Mouse (Mus musculus): ENCODE results near the gene Wdr18. TPM values are rescaled to one million over a fixed set of nuclear protein-coding genes. Genes with fewer than 3 reads are reported as not detected.

Wdr18 gene
- polyA plus RNA-seq, 1 experiment from 2014 or later, result 77.4 TPM

GRCm38 (mm10) chr10:79997034-79997760 is 37.2 kb downstream of the Wdr18 start:
- Histone ChIP-seq H3K4me1 (replicated peaks) (peaks cover 25% of the 10 kb centered on the region), H3K4me3 (peak overlapping the region; percentile 46)

DNA sequence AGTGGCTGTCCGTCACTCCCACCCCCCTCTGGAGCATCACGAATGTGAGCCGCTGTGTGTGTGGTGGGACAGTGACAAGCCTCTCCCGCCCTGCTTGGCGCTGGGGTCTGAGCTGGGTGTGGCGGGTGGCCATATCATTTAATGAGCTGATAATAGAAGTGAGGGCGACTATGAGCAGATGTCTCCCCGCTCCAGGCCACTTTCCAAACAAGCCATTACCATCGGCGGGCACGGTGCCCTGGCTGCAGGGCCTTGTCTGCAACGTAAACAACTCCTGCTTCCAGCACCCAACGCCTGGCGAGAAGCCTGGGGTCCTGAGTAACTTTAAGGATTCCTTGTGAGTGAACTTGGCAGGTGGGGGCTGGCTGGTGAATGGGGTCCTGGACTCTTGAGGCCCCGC is 37.9 kb downstream of the Wdr18 start:
- H3K4me2 ChIP-seq, result peak overlapping the region; percentile 73
- peak overlapping the region; percentile 46 for H3K4me3 ChIP-seq
- 6% methylated on average over 15 of the region's 15 CpGs for WGBS
- 0 out of 2 replicates have a peak, but pooled peaks cover 3% of the 10 kb centered on the region for H3K36me3 ChIP-seq
- H3K9me3 ChIP-seq, result no peaks in the 10 kb centered on the region
- H3K4me1 ChIP-seq (replicated peaks), result peaks cover 27% of the 10 kb centered on the region
- peak overlapping the region; percentile 63 for H3K9ac ChIP-seq
- peak; percentile 36 for ATAC-seq (ENCODE audit: low FRiP score)
- H3K27me3 ChIP-seq, result peaks cover 49% of the 10 kb centered on the region
- peak overlapping the region; percentile 80 for H3K27ac ChIP-seq

More at GRCm38 (mm10) chr10:79997034-79997760, 37.2 kb downstream of the Wdr18 start:
- 0 out of 2 replicates have a peak, but pooled peaks cover 3% of the 10 kb centered on the region for H3K36me3 ChIP-seq
- peak overlapping the region; percentile 63 for H3K9ac ChIP-seq
- peak overlapping the region; percentile 73 for H3K4me2 ChIP-seq
- H3K27me3 ChIP-seq, result peaks cover 43% of the 10 kb centered on the region
- ATAC-seq (ENCODE audit: low FRiP score), result peak; percentile 60
- peak overlapping the region; percentile 80 for H3K27ac ChIP-seq
- H3K9me3 ChIP-seq, result no peaks in the 10 kb centered on the region
- under 1% methylated on average over 35 of the region's 35 CpGs for WGBS

- ATAC-seq (ENCODE audit: low FRiP score), result no peak
- H3K4me2 ChIP-seq, result no peak overlapping the region
- no peaks in the 10 kb centered on the region for H3K9me3 ChIP-seq
- H3K9ac ChIP-seq, result no peak overlapping the region
- WGBS, result 74% methylated on average over 9 of the region's 9 CpGs
- H3K4me1 ChIP-seq (replicated peaks), result peaks cover 24% of the 10 kb centered on the region
- H3K36me3 ChIP-seq, result 0 out of 2 replicates have a peak, but pooled peaks cover 3% of the 10 kb centered on the region
- H3K27ac ChIP-seq, result no peak overlapping the region
- peaks cover 70% of the 10 kb centered on the region for H3K27me3 ChIP-seq
- no peak overlapping the region for H3K4me3 ChIP-seq
Observed at GRCm38 (mm10) chr10:80001945-80002344, 42.0 kb downstream of the Wdr18 start.

DNA sequence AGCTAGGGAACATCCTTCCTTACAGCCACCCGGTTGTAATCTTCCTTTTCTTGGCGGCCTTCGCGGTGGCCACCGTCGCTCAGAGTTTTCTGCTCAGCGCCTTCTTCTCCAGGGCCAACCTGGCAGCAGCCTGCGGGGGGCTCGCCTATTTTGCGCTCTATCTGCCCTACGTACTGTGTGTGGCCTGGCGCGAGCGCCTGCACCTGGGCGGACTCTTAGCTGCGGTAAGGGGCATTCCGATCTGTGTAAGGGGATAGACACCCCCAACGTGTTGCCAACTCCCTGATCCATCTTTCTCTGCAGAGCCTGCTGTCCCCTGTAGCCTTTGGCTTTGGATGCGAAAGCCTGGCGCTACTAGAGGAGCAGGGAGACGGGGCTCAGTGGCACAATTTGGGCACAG is 42.9 kb downstream of the Wdr18 start:
- Histone ChIP-seq H3K36me3 (peaks cover 6% of the 10 kb centered on the region), H3K27ac (no peak overlapping the region), H3K4me3 (no peak overlapping the region), H3K4me1 (replicated peaks) (peaks cover 16% of the 10 kb centered on the region), H3K27me3 (peaks cover 70% of the 10 kb centered on the region), H3K4me2 (no peak overlapping the region), H3K9me3 (no peaks in the 10 kb centered on the region), H3K9ac (no peak overlapping the region)
- no peak for ATAC-seq (ENCODE audit: low FRiP score)
- WGBS, result 26% methylated on average over 21 of the region's 21 CpGs

DNA sequence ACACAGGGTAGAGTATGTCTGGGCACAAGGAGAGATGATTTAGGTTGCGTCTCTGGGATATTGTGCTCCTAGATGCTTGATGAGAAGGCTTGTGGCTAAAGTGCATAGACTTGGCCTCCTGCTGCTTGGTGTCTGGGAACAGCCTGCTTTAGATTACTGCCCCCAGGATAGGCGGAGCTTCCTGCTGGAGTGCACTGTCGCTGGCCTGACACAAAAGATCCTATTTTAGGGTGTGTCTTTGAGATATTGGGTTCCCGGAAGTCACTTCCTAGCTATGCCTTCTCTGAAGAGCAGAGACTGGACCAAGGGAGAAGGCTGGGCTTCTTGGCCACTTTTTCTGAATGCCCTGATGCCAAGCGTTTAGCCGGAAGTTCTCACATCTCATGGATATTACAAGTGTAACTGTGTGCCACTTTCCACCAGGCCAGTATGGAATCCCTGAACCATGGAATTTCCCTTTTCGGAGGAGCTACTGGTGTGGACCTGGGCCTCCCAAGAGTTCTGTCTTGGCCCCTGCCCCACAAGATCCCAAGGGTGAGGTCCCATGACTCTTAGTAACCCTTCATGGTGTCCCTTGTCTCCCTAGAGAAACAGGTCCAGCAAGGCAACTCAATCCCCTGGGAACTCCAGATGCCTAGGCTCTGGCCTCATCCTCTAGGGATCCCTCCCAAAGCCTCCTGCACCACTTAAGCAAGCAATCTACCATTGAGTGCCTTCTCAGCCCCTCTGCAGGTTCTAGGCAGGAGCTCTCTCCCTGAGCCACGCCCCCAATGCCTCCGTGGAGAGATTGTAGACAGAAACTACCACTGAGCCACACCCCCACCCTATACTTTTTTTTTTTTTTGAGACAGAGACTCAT is 43.7 kb downstream of the Wdr18 start:
- WGBS, result 64% methylated on average over 9 of the region's 9 CpGs
- ATAC-seq (ENCODE audit: low FRiP score), result no peak

GRCm38 (mm10) chr10:80004233-80004705 is 44.3 kb downstream of the Wdr18 start:
- WGBS, result 92% methylated on average over 8 of the region's 8 CpGs
- Histone ChIP-seq H3K4me3 (no peak overlapping the region), H3K4me2 (no peak overlapping the region), H3K9me3 (0 out of 2 replicates have a peak, but pooled peaks cover 2% of the 10 kb centered on the region), H3K4me1 (replicated peaks) (peaks cover 7% of the 10 kb centered on the region; the same call in 1 of the 2 replicates), H3K36me3 (peaks cover 20% of the 10 kb centered on the region), H3K9ac (no peak overlapping the region), H3K27me3 (peaks cover 57% of the 10 kb centered on the region), H3K27ac (no peak overlapping the region)
- no peak for ATAC-seq (ENCODE audit: low FRiP score)

More for the DNA sequence above, 43.7 kb downstream of the Wdr18 start:
- Histone ChIP-seq H3K4me1 (replicated peaks) (peaks cover 8% of the 10 kb centered on the region), H3K36me3 (peaks cover 13% of the 10 kb centered on the region), H3K27me3 (peaks cover 64% of the 10 kb centered on the region), H3K4me3 (no peak overlapping the region), H3K9ac (no peak overlapping the region), H3K27ac (no peak overlapping the region), H3K9me3 (no peaks in the 10 kb centered on the region), H3K4me2 (no peak overlapping the region)

- 91% methylated on average over 6 of the region's 6 CpGs for WGBS
- Histone ChIP-seq H3K9ac (no peak overlapping the region), H3K27me3 (peaks cover 60% of the 10 kb centered on the region), H3K9me3 (peaks cover 26% of the 10 kb centered on the region), H3K4me2 (no peak overlapping the region), H3K36me3 (peaks cover 66% of the 10 kb centered on the region), H3K27ac (no peak overlapping the region), H3K4me1 (replicated peaks) (no peaks in the 10 kb centered on the region), H3K4me3 (no peak overlapping the region)
- ATAC-seq (ENCODE audit: low FRiP score), result no peak
Observed at GRCm38 (mm10) chr10:80011740-80012139, 51.8 kb downstream of the Wdr18 start.

- ATAC-seq (ENCODE audit: low FRiP score), result no peak
Observed at GRCm38 (mm10) chr10:80013609-80014008, 53.7 kb downstream of the Wdr18 start.

DNA sequence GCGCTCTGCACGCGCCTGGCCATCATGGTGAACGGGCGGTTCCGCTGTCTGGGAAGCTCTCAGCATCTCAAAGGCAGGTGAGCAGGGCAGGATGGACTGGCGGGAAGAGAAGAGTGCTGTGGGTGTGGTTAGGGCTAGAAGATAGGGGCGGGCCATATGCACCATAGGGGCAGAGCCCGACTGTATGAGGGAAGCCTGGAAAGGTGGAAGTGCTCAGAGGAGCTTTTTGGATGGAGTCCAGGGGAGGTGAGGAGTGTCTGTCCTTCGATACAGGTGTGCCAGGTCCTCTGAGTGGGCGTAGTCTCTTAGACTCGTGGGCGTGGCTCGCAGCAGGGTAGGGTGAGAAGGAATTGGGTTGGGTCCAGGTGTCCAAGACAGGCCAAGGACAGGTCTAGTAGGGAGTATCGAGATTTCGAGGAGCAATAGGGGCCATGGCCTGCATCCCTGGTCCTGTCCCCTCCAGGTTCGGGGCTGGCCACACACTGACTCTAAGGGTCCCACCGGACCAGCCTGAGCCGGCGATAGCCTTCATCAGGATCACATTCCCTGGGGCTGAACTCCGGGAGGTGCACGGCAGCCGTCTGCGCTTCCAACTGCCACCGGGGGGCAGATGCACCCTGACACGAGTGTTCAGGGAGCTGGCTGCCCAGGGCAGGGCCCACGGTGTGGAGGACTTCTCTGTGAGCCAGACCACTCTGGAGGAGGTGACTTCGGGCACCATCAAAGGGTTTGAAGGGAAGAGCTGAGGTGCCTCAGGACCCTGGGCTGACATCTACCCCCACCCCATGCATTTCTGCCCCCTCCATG is 54.7 kb downstream of the Wdr18 start:
- WGBS, result 26% methylated on average over 28 of the region's 28 CpGs
- Histone ChIP-seq H3K4me2 (no peak overlapping the region), H3K4me1 (replicated peaks) (0 out of 2 replicates have a peak, but pooled peaks cover 3% of the 10 kb centered on the region), H3K27me3 (peaks cover 83% of the 10 kb centered on the region), H3K36me3 (peaks cover 45% of the 10 kb centered on the region), H3K4me3 (no peak overlapping the region), H3K9me3 (peaks cover 22% of the 10 kb centered on the region), H3K27ac (no peak overlapping the region), H3K9ac (no peak overlapping the region)
- no peak for ATAC-seq (ENCODE audit: low FRiP score)

More at GRCm38 (mm10) chr10:80013609-80014008, 53.7 kb downstream of the Wdr18 start:
- no peak overlapping the region for H3K27ac ChIP-seq
- peaks cover 73% of the 10 kb centered on the region for H3K27me3 ChIP-seq
- no peak overlapping the region for H3K4me2 ChIP-seq
- H3K9me3 ChIP-seq, result peaks cover 26% of the 10 kb centered on the region
- WGBS, result 36% methylated on average over 25 of the region's 25 CpGs
- peaks cover 55% of the 10 kb centered on the region for H3K36me3 ChIP-seq
- no peak overlapping the region for H3K4me3 ChIP-seq
- H3K4me1 ChIP-seq (replicated peaks), result no peaks in the 10 kb centered on the region
- no peak overlapping the region for H3K9ac ChIP-seq

DNA sequence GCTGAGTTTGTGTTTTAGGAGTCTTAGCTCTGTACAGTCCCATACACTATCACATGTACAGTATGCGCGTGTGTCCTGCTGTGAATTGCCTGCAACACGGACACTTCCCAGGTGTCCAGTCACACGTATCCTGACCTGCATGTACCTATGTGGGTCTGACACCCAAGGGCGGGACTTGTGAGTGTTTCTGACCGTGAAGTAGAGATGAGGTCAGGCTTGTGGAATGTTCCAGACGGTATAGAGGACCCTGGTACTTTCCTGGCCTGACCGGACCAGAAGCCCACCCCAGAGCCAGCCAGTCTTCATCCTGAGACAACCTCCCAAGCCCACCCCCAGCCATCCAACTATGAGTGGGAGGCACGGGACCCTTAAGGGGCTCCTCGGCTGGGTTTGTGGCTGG is 55.6 kb downstream of the Wdr18 start:
- Histone ChIP-seq H3K4me3 (no peak overlapping the region), H3K27me3 (peaks cover 92% of the 10 kb centered on the region), H3K4me1 (replicated peaks) (0 out of 2 replicates have a peak, but pooled peaks cover 6% of the 10 kb centered on the region), H3K36me3 (peaks cover 36% of the 10 kb centered on the region), H3K9me3 (peaks cover 13% of the 10 kb centered on the region), H3K4me2 (no peak overlapping the region), H3K9ac (no peak overlapping the region), H3K27ac (no peak overlapping the region)
- no peak for ATAC-seq (ENCODE audit: low FRiP score)
- WGBS, result 81% methylated on average over 10 of the region's 10 CpGs

GRCm38 (mm10) chr10:80016511-80016910 is 56.6 kb downstream of the Wdr18 start, which contains the start of gene Arhgap45:
Arhgap45 (plus strand) TSS chr10:80016653.
- H3K27me3 ChIP-seq, result peaks cover 95% of the 10 kb centered on the region
- H3K4me3 ChIP-seq, result no peak within 1 kb of the TSS
- WGBS, result 73% methylated on average over 11 of the region's 11 CpGs

More at GRCm38 (mm10) chr10:80016511-80016910, 56.6 kb downstream of the Wdr18 start, which contains the start of gene Arhgap45:
- Histone ChIP-seq H3K4me1 (replicated peaks) (0 out of 2 replicates have a peak, but pooled peaks cover 6% of the 10 kb centered on the region), H3K9ac (no peak within 1 kb of the TSS; the same call in 1 of the 2 replicates), H3K4me2 (no peak within 1 kb of the TSS), H3K9me3 (peaks cover 4% of the 10 kb centered on the region; the same call in 1 of the 2 replicates), H3K36me3 (peaks cover 26% of the 10 kb centered on the region), H3K27ac (no peak within 1 kb of the TSS)
- no peak for ATAC-seq (ENCODE audit: low FRiP score)
